Mouse (Mus musculus): ENCODE measurements around the gene Leng1. TPM values are rescaled to one million over a fixed set of nuclear protein-coding genes. Genes with fewer than 3 reads are reported as not detected.

The Leng1 gene
- polyA plus RNA-seq (2021; fragmentation: Nextera tagmentation) = 5.0 and 5.5 TPM in 2 replicates
- long read RNA-seq, experiment 1, transcript Leng1-201 (4 exons, 2,222 nt) = major isoform, 12 of 13 reads
- long read RNA-seq, experiment 1, partial matches to known transcripts = 0 of 13 reads
- long read RNA-seq, experiment 1, other reads (novel, unspliced or antisense) = 1 of 13 reads
- long read RNA-seq, experiment 2, transcript Leng1-201 (4 exons, 2,222 nt) = major isoform, 32 of 35 reads
- long read RNA-seq, experiment 2, partial matches to known transcripts = 0 of 35 reads
- long read RNA-seq, experiment 2, other reads (novel, unspliced or antisense) = 3 of 35 reads

DNA sequence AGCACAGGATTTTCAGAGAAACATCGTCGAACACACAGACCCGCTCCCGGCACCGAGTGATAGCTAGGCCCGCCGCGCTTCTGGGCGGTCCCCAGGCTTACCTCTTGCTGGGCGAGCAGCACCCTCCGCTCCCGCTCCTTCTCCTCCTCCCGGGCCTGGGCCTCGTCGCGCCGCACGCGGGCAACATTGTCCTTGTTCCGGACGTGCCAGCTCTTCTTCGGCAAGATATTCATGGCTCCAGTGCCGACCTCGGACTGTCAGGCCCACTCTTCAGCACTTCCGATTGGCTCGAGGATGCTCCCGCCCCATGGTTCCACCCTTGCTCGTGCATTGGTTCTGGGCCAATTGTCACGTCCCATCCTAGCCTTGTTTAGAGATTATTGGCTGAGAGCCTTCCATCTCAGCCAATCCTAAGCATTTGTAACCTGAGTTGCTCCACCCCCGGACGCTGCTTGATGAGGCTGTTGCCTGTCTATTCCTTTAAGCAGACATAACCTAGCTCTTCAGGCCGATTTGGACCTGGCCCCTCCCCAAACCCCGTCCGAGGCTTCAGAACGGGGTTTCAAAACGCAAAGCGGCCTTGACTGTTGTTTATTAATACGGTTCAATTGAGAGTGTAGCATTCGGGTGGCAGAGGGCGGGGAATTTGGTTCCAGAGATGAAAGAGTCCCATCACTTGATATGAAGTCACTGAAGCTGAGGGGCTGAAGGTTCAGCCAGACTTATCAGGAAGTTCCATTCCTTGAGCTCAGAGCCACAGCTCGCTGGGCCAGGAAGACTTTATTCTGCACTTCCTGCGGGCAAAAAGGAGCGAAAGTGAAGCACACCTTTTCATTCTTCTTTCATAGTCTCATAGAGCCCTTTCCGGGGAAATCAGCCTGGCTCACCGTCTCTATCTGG is at the start of gene Leng1:
Gene Leng1, minus strand, starts transcription at position 626 of the 900 bp plus-strand sequence.

DNA sequence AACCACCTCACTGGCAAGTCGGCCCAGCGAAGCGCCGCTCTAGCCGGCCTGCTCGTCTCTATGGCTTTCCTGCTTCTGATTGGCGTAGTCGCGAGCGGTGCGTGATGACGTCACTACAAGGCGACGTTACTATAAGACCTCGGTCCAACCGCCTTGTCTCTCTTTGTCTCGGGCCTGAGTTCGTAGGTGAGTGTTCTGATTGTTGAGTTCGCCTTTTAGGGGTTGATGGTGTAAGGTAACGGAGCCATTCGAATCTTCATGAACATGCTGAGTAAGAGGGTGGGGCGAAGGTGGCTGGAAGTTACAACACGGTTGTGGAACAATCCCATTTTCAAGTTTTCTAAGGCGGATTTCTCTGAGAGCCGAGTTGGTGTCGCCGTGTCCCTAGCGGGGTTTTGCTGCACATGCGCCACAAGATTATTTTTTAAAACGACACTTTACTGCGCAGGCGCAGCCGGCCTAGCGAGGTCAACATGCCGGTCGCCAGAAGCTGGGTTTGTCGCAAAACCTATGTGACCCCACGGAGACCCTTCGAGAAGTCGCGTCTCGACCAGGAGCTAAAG is 38.3 kb upstream of the Leng1 start, which contains the start of gene Rps9:
Gene Rps9, plus strand, starts transcription at position 115 of the 563 bp plus-strand sequence.

DNA sequence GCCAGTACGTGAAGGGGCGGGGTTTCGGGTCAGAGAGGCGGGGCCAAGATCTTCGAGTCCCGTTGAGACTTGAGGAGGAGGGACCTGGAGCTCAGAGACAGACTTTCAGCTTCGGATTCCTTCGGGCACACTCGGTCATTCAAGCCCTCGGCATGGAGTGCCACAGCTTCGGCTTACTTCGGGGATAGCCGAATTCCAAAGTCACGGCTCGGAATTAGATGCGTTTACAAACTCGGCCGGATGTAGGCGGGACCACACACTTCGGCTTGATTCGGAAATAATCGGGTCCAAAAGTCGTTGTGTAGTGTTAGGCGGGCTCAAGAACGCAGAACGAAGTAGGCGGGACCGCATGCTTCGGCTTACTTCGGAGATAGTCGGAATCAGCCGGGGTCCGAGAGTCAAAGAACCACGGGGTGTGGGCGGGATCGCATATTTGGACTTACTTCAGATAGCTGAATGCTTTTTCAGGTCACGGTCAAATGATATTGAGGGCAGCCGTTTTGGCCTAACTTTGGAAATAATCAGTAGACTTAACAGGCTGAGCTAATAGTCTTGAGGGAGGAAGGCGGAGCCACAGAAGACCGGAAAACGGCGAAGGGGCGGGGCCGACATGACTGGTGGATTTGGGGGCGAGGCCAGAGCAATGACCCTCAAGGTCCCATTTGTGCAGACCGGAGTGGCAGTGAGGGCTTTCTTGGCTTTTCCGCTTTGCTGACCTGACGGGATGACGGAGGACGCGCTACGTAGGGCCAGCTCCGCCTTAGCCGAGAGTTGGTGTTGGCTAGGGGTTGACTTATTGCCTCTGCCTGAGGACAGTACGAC is 27.6 kb upstream of the Leng1 start, which contains the start of gene Mboat7:
Gene Mboat7, minus strand, starts transcription at position 537 of the 822 bp plus-strand sequence.

GRCm38 (mm10) chr7:3692382-3692986 is 26.8 kb upstream of the Leng1 start, which contains the start of gene Tsen34:
Tsen34 (plus strand) TSS chr7:3692863.

GRCm38 (mm10) chr7:3677342-3677741 is 11.7 kb upstream of the Leng1 start, which contains the start of gene Tmc4:
Tmc4 (minus strand) TSS chr7:3677553.

GRCm38 (mm10) chr7:3644672-3645487 is 20.8 kb downstream of the Leng1 start, which contains the start of gene Cnot3:
Cnot3 (plus strand) TSS chr7:3645268.

GRCm38 (mm10) chr7:3629543-3630477 is 35.8 kb downstream of the Leng1 start, which contains the start of the genes Tfpt and Prpf31:
Tfpt (minus strand) TSS chr7:3629929.
Prpf31 (plus strand) TSS chr7:3629985.

GRCm38 (mm10) chr7:3617242-3617995 is 48.2 kb downstream of the Leng1 start, which contains the start of gene Ndufa3:
Ndufa3 (plus strand) TSS chr7:3617373.

DNA sequence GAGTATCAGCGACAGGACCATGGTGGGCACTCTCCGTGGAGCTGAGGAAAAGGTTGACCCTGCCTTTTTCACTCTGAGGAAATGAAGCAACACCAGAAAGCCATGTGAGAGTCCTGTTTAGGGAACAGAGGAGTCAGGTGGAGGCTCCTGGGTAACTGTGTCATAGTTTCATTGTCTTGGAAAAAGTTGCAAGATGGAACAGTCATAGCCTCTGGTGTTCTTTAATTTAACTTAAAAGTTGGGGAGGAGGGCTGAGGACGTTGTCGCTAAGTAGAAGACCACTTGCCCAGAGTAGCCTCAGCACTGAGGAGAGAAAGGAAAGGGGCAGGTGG is 49.6 kb downstream of the Leng1 start, which contains the start of gene Oscar:
Gene Oscar, minus strand, starts transcription at position 101 of the 332 bp plus-strand sequence.

Small RNAs within 50 kb of the gene (microRNA-seq; reads per million reads assigned to microRNA genes)
- 12.2 reads per million, percentile 34 among the genes with 10 or more reads in this experiment for gene Mir3572

Other genes with a start within 250 kb of the Leng1 start
- 1.1 and 1.6 TPM in 2 replicates for gene Cacng6, start 241.6 kb downstream of the Leng1 start, polyA plus RNA-seq (2021; fragmentation: Nextera tagmentation)
- 0.13 TPM in 1 of 2 replicates, not detected in the other for gene Tarm1, start 163.2 kb downstream of the Leng1 start, polyA plus RNA-seq (2021; fragmentation: Nextera tagmentation)
- gene Oscar, start 49.7 kb downstream of the Leng1 start, polyA plus RNA-seq (2021; fragmentation: Nextera tagmentation) = 0.24 and 0.25 TPM in 2 replicates
- gene Ndufa3, start 48.5 kb downstream of the Leng1 start, polyA plus RNA-seq (2021; fragmentation: Nextera tagmentation) = 1,754 and 1,945 TPM in 2 replicates
- 39.0 and 39.3 TPM in 2 replicates for gene Tfpt, start 35.9 kb downstream of the Leng1 start, polyA plus RNA-seq (2021; fragmentation: Nextera tagmentation)
- 53.8 and 55.5 TPM in 2 replicates for gene Prpf31, start 35.9 kb downstream of the Leng1 start, polyA plus RNA-seq (2021; fragmentation: Nextera tagmentation)
- 18.2 and 22.9 TPM in 2 replicates for gene Cnot3, start 20.6 kb downstream of the Leng1 start, polyA plus RNA-seq (2021; fragmentation: Nextera tagmentation)
- gene Tmc4, start 11.7 kb upstream of the Leng1 start, polyA plus RNA-seq (2021; fragmentation: Nextera tagmentation) = 0.29 and 0.54 TPM in 2 replicates
- gene Tsen34, start 27.0 kb upstream of the Leng1 start, polyA plus RNA-seq (2021; fragmentation: Nextera tagmentation) = 141 and 142 TPM in 2 replicates
- gene Mboat7, start 27.7 kb upstream of the Leng1 start, polyA plus RNA-seq (2021; fragmentation: Nextera tagmentation) = 82.6 and 97.6 TPM in 2 replicates
- gene Rps9, start 38.2 kb upstream of the Leng1 start, polyA plus RNA-seq (2021; fragmentation: Nextera tagmentation) = 1,376 and 1,434 TPM in 2 replicates
- 0.11 and 0.23 TPM in 2 replicates for gene Pirb, start 54.6 kb upstream of the Leng1 start, polyA plus RNA-seq (2021; fragmentation: Nextera tagmentation)
- gene Gm15448, start 159.8 kb upstream of the Leng1 start, polyA plus RNA-seq (2021; fragmentation: Nextera tagmentation) = not detected in 2 replicates
- gene Pira2, start 179.2 kb upstream of the Leng1 start, polyA plus RNA-seq (2021; fragmentation: Nextera tagmentation) = not detected in 2 replicates
- not detected in 2 replicates for gene Gm14548, start 232.3 kb upstream of the Leng1 start, polyA plus RNA-seq (2021; fragmentation: Nextera tagmentation)
- gene Lilra6, start 249.7 kb upstream of the Leng1 start, polyA plus RNA-seq (2021; fragmentation: Nextera tagmentation) = 0.08 TPM in 1 of 2 replicates, not detected in the other

All from layer of hippocampus, adult 6 months (tissue).